Mouse (Mus musculus): ENCODE measurements around the gene Snorc. TPM values are rescaled to one million over a fixed set of nuclear protein-coding genes. Genes with fewer than 3 reads are reported as not detected.
A peak's percentile ranks its signal among the peaks of the same experiment; 100 is the strongest.

Snorc gene
- polyA plus RNA-seq, 1 experiment from 2014 or later: not detected

DNA sequence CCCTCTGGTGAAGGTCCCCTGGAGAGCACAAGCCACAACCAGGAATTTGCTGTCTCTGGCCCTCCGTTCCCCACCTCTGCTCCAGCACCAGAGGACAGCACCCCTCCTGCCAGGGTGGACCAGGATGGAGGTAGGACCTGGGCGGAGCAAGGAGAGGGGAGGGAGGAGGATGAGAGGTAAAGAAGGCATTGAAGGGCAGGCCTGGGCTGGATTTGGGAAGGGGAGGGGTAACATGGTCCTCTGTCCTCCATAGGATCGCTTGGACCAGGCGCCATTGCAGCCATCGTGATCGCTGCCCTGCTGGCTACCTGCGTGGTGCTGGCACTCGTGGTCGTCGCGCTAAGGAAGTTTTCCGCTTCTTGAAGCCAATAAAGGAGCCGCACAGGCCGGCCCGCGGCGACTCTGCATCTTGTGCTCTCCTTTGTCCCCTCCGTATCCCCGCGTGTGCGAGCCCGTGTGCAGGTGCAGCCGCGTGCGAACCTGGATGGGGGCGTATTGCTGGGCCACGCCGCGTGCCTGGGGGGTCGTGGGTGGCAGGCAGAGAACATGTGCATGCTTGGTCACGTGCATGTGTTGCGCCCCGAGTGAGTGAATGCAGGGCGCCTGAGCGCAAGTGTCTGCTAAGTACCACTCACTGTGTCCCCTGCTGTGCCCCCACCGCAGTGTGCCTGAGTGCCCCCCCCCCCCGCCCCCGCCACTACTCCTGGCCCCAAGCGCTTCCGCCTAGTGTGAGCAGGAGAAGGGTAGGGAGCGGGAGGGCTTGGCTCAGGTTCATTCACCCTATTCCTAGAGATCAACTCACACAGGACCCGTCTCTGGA lies 5.2 kb downstream of the Snorc start:
- H3K27ac ChIP-seq (ENCODE audit: low read depth, low read length): no peak overlapping the region
- TF ChIP-seq CTCF (IDR thresholded peaks at IDR 0.05; ENCODE audit: low read depth): no peak
- 7% methylated on average over 41 of the region's 42 CpGs for WGBS
- H3K9ac ChIP-seq (ENCODE audit: low read depth, low read length): no peak overlapping the region
- H3K9me3 ChIP-seq (ENCODE audit: control insufficient read depth): no peaks in the 10 kb centered on the region
- peak; percentile 13; the same call in 1 of the 2 replicates for ATAC-seq
- H3K36me3 ChIP-seq (ENCODE audit: control insufficient read depth, insufficient read depth): peaks cover 9% of the 10 kb centered on the region; the same call in 1 of the 2 replicates
- H3K4me2 ChIP-seq (replicated peaks; ENCODE audit: low read depth): peak overlapping the region; percentile 30
- H3K27me3 ChIP-seq (replicated peaks; ENCODE audit: control insufficient read depth, insufficient read depth, low read length): no peaks in the 10 kb centered on the region
- no peaks in the 10 kb centered on the region for H3K4me1 ChIP-seq (replicated peaks; ENCODE audit: control insufficient read depth, insufficient read depth, low read length)
- H3K4me3 ChIP-seq (ENCODE audit: low read depth, low read length): no peak overlapping the region

GRCm38 (mm10) chr1:87482546-87482945 lies 12.5 kb downstream of the Snorc start:
- H3K36me3 ChIP-seq (ENCODE audit: control insufficient read depth, insufficient read depth): peaks cover 57% of the 10 kb centered on the region
- no peak overlapping the region for H3K9ac ChIP-seq (ENCODE audit: low read depth, low read length)
- no peak overlapping the region for H3K27ac ChIP-seq (ENCODE audit: low read depth, low read length)
- no peak for TF ChIP-seq CTCF (IDR thresholded peaks at IDR 0.05; ENCODE audit: low read depth)
- no peaks in the 10 kb centered on the region for H3K27me3 ChIP-seq (replicated peaks; ENCODE audit: control insufficient read depth, insufficient read depth, low read length)
- ATAC-seq: no peak
- no peaks in the 10 kb centered on the region for H3K9me3 ChIP-seq (ENCODE audit: control insufficient read depth)
- H3K4me2 ChIP-seq (replicated peaks; ENCODE audit: low read depth): no peak overlapping the region
- no peak overlapping the region for H3K4me3 ChIP-seq (ENCODE audit: low read depth, low read length)
- WGBS: 90% methylated on average over 4 of the region's 4 CpGs
- no peaks in the 10 kb centered on the region for H3K4me1 ChIP-seq (replicated peaks; ENCODE audit: control insufficient read depth, insufficient read depth, low read length)

DNA sequence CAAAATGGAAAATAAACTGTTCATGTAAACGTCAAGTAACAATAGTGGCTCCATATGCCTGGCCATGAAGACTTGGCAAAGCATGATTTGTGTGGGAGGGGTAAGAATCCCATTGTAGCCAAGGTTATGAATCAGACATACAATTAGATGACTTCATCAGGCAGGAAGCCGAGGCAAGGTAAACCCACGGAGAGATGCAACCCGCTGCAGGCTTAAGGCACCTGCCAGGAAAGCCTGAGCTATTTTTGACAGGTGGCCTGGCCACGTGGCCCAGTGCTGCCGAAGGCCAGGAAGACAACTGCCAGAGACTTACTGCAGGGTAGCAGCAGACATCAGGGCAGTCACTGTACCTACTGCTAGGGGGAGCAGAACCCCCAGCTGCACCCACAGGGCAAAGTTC lies 16.3 kb downstream of the Snorc start:
- Histone ChIP-seq H3K4me2 (replicated peaks; ENCODE audit: low read depth) (no peak overlapping the region), H3K4me1 (replicated peaks; ENCODE audit: control insufficient read depth, insufficient read depth, low read length) (no peaks in the 10 kb centered on the region), H3K27me3 (replicated peaks; ENCODE audit: control insufficient read depth, insufficient read depth, low read length) (no peaks in the 10 kb centered on the region), H3K27ac (ENCODE audit: low read depth, low read length) (no peak overlapping the region), H3K4me3 (ENCODE audit: low read depth, low read length) (no peak overlapping the region), H3K36me3 (ENCODE audit: control insufficient read depth, insufficient read depth) (peaks cover 60% of the 10 kb centered on the region), H3K9me3 (ENCODE audit: control insufficient read depth) (no peaks in the 10 kb centered on the region), H3K9ac (ENCODE audit: low read depth, low read length) (no peak overlapping the region)
- no peak for TF ChIP-seq CTCF (IDR thresholded peaks at IDR 0.05; ENCODE audit: low read depth)
- no peak for ATAC-seq
- WGBS: 64% methylated on average over 6 of the region's 6 CpGs

GRCm38 (mm10) chr1:87492285-87492684 lies 22.2 kb downstream of the Snorc start:
- H3K27ac ChIP-seq (ENCODE audit: low read depth, low read length): no peak overlapping the region
- WGBS: 64% methylated on average over 3 of the region's 3 CpGs
- H3K36me3 ChIP-seq (ENCODE audit: control insufficient read depth, insufficient read depth): peaks cover 20% of the 10 kb centered on the region
- H3K4me1 ChIP-seq (replicated peaks; ENCODE audit: control insufficient read depth, insufficient read depth, low read length): no peaks in the 10 kb centered on the region
- no peaks in the 10 kb centered on the region for H3K27me3 ChIP-seq (replicated peaks; ENCODE audit: control insufficient read depth, insufficient read depth, low read length)
- no peak overlapping the region for H3K4me3 ChIP-seq (ENCODE audit: low read depth, low read length)
- ATAC-seq: no peak
- H3K9me3 ChIP-seq (ENCODE audit: control insufficient read depth): no peaks in the 10 kb centered on the region
- TF ChIP-seq CTCF (IDR thresholded peaks at IDR 0.05; ENCODE audit: low read depth): no peak
- no peak overlapping the region for H3K4me2 ChIP-seq (replicated peaks; ENCODE audit: low read depth)
- H3K9ac ChIP-seq (ENCODE audit: low read depth, low read length): no peak overlapping the region

GRCm38 (mm10) chr1:87493542-87493941 lies 23.5 kb downstream of the Snorc start:
- no peak for ATAC-seq
- Histone ChIP-seq H3K36me3 (ENCODE audit: control insufficient read depth, insufficient read depth) (peaks cover 9% of the 10 kb centered on the region; the same call in 1 of the 2 replicates), H3K27ac (ENCODE audit: low read depth, low read length) (no peak overlapping the region), H3K4me2 (replicated peaks; ENCODE audit: low read depth) (no peak overlapping the region), H3K9me3 (ENCODE audit: control insufficient read depth) (no peaks in the 10 kb centered on the region), H3K4me1 (replicated peaks; ENCODE audit: control insufficient read depth, insufficient read depth, low read length) (no peaks in the 10 kb centered on the region), H3K4me3 (ENCODE audit: low read depth, low read length) (no peak overlapping the region), H3K27me3 (replicated peaks; ENCODE audit: control insufficient read depth, insufficient read depth, low read length) (no peaks in the 10 kb centered on the region), H3K9ac (ENCODE audit: low read depth, low read length) (no peak overlapping the region)
- WGBS: 75% methylated on average over 4 of the region's 4 CpGs
- no peak for TF ChIP-seq CTCF (IDR thresholded peaks at IDR 0.05; ENCODE audit: low read depth)

DNA sequence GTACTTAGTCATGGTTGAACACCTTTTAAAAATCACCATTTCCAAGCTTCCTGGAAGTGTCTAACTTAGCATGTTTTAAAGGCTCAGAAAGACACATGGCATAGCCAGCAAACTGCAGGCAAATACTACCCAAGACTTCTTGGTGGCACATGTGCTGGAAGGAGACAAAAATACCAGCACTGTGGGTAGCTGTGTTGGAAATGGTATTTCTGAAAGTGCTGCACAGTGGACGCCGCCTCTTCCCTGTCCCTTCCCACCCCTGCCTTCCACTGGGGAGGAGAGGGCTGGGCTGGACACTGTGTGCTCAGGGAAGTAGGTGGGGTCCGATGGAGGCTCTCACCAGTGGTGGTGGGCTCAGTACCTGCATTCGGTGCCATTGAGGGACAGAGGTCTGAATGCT lies 35.5 kb downstream of the Snorc start:
- Histone ChIP-seq H3K27ac (ENCODE audit: low read depth, low read length) (no peak overlapping the region), H3K4me1 (replicated peaks; ENCODE audit: control insufficient read depth, insufficient read depth, low read length) (no peaks in the 10 kb centered on the region), H3K36me3 (ENCODE audit: control insufficient read depth, insufficient read depth) (peaks cover 4% of the 10 kb centered on the region; the same call in 1 of the 2 replicates), H3K27me3 (replicated peaks; ENCODE audit: control insufficient read depth, insufficient read depth, low read length) (0 out of 2 replicates have a peak, but pooled peaks cover 5% of the 10 kb centered on the region), H3K9ac (ENCODE audit: low read depth, low read length) (no peak overlapping the region), H3K9me3 (ENCODE audit: control insufficient read depth) (no peaks in the 10 kb centered on the region), H3K4me2 (replicated peaks; ENCODE audit: low read depth) (no peak overlapping the region), H3K4me3 (ENCODE audit: low read depth, low read length) (no peak overlapping the region)
- 88% methylated on average over 4 of the region's 4 CpGs for WGBS
- no peak for TF ChIP-seq CTCF (IDR thresholded peaks at IDR 0.05; ENCODE audit: low read depth)
- ATAC-seq: no peak

All from intestine, postnatal 0 days (tissue).